Mouse (Mus musculus): ENCODE results near the gene Tshz2. TPM values are rescaled to one million over a fixed set of nuclear protein-coding genes. Genes with fewer than 3 reads are reported as not detected.
"Not testable (repeated sequence)": the region's sequence is repeated elsewhere in the genome, so short reads cannot be mapped to it uniquely, and the experiment has no call there.

Gene Tshz2
- total and polyA plus RNA-seq, 3 experiments = 16.3 to 50.9 (median 50.7) TPM

DNA sequence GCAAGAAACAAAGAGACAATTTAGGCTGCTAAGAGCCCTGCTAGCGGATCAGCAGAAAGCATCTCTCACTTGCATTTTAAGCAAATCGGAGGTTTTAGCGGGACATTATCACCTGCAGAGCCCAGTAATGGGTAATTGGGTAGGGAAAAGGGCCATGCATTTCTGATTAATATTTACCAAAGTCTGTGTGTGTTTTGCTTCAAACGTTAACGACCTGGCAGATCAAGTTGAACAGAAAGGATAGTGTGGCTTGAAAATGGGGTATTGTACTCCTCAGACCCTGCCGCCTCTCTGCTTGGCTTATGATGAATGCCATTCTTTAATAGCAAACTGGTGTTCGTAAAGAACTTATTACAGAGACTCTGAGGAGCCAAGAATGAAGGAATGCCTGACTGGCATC, 122.3 kb downstream of the Tshz2 start:
- no peak for DNase-seq

GRCm38 (mm10) chr2:169758120-169758519, 125.3 kb downstream of the Tshz2 start:
- no peak for DNase-seq

- no peak for DNase-seq
Observed at GRCm38 (mm10) chr2:169760117-169760516, 127.3 kb downstream of the Tshz2 start.

DNA sequence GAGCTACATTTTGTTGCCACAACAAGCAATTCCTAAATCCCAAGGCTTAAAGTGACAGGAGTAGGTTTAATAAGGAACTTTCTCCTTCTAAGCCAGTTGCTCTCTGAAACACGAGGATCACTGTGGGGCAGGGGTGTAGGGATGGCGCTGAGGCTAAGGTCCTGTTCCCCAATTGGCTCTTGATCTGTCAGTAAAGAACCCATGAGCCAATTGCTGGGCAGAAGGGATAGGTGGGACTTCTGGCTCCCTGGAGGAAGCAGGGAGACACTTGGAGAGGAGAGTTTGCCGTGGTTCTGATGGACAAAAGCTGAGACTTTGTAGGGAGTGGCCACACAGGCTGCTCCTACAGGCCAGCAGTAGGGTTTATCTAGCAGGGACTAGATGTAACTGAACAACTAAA, 128.9 kb downstream of the Tshz2 start:
- DNase-seq = no peak

DNA sequence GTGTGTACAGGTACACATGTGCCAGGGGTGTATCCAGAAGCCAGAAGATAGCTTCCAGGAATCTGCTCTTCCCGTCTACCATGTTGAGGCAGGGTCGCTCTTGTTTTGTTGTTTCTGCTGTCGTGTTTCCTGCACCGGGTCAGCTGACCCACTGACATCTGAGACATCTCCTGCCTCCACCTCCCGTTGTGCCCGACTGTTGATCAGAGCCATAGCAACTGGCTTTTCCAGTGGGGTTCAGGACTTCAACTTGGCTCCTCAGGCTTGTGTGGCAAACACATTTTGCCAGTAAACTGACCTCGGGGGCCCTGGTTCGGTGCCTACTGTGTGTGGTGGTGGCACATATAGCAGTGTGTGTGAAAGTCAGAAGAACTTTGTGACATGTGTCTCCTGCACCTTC, 129.5 kb downstream of the Tshz2 start:
- DNase-seq = no peak

DNA sequence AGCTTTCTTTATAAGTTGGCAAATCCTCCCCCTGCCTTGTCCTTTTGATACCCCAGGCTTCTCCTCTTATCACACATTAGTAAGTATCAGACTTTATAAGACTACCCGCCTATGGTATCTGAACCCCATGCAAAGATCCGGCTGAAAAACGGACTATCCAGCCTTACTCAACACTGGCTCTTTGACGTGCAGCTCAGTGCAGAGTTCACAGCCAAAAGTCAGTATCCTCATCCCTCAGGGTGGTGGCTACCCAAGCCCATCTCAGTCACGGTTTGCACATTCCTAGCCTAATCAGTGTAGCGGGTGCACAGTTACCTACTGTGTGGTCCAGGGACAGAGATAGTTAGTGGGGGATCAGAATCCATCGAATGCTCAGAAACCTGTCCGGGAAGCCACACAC, 130.9 kb downstream of the Tshz2 start:
- no peak for DNase-seq

DNA sequence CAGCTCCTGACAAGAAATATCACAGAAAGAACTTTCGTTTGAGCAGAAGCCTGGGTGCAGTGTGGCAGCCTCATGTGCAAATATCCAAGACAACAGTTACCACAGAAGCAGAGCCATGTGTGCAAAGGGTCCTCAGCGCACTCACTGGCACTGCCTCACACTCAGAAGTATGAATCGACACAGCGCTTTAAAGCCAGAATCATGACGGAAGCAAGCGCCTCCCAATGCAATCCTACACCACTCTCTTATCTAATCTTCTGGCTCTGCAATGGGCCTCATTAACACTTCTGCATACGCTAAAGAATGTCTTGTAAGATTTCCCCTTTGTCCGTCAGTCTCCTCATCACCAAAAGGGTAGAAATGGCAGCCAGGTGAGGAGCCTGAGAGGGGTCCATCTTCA, 133.4 kb downstream of the Tshz2 start:
- no peak for DNase-seq

- no peak for DNase-seq
Observed at GRCm38 (mm10) chr2:169767281-169767680, 134.5 kb downstream of the Tshz2 start.

DNA sequence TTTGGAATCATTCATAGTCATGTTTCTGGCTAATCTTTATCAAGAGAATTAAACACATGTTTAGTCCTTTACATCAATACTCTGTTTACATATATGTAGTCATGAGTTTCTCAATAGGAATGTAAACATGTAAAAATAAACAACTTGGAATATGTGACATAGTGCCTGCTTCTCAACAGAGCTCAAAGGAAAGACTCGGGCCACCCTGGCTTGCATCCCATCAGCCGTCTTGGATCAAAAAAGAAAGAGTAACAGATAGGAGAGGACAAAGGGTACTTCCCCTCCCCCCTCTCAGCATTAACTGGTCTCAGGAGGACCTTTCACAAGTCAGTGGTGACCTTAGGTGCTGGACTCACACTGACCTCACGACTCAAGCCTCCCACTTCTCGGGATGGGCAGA, 142.3 kb downstream of the Tshz2 start:
- DNase-seq = no peak

DNA sequence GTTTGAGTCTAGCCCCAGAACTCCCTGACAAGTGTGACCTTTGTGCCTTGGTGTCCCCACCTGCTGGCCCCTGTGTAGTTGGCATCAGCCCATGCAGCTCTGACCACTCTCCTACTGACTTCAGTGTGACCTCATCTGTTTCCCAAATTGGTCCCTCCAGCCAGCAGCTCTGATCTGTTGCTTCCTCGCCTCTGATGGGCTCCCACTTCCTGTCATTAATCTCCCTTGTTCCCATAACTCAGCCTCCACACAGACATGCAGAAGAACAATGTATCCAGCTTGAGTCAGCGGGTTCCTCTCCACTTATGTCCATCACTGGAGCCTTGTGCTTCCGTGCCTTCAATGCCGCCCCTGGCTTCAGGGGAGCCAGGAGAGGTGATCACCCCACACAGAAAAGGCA, 144.4 kb downstream of the Tshz2 start:
- DNase-seq = peak; percentile 57

- DNase-seq = peak; percentile 30
Observed at GRCm38 (mm10) chr2:169777764-169778163, 145.0 kb downstream of the Tshz2 start.

DNA sequence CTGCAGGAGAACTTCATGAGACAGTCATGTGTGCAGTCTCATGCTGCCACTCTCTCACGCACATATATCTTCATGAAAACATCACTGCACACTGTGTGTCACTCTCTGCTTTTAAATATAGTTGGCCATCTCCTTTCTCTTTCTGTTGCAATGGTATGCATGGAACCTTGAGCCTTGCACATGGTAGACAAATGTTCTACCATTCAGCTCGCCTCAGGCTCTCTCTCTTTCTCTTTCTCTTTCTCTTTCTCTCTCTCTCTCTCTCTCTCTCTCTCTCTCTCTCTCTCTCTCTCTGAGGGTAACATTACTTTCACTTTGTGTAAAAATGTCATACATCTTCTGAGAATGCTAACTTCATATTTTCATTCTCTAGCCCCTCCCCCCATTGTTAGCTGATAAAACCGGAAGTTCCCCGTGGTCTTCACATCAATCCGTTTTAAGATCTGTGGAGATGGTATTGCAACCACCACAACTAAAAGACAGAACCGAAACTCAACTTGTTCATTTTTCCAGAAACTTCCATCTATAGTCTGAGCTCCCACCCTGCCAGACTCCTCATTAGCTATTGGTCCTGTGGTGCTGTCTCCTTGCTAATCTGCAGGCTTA, 146.0 kb downstream of the Tshz2 start:
- DNase-seq = no peak

DNA sequence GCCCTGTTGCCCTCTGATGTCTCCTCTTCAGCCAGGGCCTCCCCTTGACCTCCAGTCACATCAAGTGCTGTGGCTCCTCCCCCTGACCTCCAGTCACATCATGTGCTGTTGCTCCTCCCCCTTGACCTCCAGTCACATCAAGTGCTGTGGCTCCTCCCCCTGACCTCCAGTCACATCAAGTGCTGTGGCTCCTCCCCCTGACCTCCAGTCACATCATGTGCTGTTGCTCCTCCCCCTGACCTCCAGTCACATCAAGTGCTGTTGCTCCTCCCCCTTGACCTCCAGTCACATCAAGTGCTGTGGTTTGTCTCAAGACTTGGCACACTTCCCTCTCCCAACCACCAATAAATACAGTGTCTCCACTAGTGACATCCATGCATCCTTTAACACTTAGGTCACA, 148.9 kb downstream of the Tshz2 start:
- DNase-seq = not testable (repeated sequence)

GRCm38 (mm10) chr2:169782874-169783680, 150.3 kb downstream of the Tshz2 start:
- peak; percentile 13 for DNase-seq

DNA sequence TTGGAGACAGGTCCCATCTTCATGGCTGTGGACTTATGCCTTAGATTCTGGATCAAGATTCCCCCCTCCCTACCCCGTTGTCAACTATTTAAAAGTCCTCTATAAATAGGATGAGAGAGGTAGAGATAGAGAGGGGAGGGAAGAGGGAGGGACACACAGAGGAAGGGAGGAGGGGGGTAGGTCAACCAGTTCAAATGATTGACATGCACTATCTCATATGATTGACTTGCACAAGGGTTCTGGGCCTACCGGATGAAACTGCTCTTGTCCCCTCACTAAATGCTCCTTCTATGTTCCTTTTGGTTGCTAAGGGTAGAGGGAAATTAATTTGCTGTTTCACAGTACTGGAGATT, 150.8 kb downstream of the Tshz2 start:
- no peak for DNase-seq

- DNase-seq = peak; percentile 38
Observed at GRCm38 (mm10) chr2:169787381-169787780, 154.6 kb downstream of the Tshz2 start.

DNA sequence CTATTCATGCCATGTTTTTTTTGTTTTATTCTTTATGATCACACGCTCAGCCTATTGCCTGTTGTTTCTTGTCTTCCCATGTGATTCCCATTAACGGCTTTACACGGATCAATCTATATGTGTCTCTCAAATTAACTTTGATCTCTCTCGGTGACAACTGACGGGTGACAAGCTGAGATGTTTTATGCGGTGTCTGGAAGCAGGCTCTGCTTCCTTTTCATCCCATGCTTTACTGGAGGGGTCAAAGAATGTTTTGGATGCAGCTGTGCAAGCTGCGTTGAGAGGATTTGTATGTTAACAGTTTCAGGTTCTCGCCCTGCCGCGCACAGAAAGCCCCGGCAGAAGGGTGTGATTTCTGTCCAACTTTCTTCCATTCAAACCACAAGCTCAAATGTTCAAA, 155.1 kb downstream of the Tshz2 start:
- DNase-seq = no peak

DNA sequence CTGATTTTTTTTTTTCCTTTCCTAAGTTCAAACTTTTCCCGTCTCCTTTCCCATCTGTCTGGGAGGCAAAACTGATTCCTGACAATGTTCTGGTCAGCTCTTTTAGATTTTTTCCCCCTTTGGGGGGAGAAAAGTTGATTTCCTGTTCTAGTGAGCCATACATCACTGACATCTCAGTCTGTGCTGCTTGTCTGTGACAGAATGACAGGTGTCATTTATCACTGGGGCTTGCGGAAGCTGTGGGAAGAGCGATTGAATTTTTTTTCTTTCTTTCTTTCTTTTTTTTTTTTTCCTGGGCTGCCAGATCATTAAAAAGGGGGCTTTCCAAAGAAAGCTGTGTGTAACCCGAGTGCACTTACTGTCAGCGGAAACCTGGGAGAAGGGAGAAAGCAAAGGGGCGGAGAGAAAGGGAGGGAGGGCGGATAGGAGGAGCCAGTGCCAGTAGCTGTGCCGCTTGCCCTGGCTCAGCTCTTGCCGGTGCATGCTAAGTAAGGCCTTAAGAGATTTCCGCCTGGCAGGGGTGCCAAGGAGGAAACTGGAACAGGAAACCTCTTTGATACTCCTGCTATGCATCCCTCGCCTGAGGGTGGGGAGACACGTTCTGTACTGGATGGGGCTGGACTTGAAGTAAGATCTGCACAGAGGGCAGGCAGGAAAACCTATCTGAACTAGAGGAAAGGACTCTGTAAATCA, 157.8 kb downstream of the Tshz2 start:
- peak; percentile 85 for DNase-seq

DNA sequence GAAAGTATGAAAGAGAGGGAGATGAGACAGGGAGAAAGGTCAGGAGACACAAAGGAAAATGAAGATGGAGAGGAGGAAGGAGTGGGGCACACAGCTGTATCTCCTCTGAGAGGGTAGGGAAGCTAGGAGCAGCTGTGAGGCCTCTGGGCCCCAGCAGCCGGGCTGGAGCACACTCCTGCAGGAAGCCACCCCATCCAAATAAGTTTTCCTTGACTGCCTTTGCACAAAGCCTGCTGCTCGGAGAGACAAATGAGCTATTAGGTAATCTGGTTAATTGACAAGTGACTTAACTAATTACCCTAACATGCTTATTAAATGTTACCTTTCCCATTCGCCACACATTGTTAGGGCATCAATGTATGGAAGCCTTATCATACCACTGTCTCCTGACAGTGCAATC, 159.9 kb downstream of the Tshz2 start:
- no peak for DNase-seq

DNA sequence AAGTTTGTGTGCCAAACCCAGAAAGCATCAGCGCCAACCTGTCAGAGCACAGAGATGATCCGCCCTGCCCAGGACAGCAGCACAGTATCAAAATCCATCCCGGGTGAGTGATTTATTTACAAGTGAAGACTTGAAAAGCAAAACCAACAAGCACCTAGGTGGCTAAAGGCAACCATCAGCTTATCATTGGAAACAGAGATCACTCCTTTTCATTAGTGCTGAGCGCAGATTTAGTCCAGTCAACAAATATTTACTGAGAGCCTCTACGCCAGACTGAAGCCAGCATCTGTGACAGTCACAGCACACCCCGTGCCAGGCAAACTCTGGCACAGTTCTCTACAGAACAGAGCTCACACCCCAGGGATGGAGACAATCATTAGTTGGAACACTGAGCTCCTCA, 169.4 kb downstream of the Tshz2 start:
- no peak for DNase-seq

DNA sequence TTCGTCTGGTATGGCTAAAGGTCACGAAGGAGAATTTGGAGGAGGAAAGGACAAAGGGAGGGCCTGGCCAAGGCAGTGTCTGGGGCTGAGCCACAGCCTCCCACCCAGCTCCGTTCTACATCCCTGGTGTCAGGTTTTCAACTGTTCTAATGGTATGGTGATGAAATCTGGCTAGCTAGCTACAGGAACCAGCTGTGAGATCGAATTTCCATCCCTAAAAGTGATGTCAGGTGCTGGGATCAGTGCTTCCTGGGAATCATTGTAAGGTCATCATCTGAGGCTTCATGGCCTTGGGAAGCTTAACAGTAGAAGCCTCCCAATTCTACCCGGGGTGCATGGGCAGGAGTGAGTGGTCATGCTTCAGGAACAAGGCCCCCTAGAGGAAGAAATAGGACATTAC, 171.6 kb downstream of the Tshz2 start:
- DNase-seq = no peak

DNA sequence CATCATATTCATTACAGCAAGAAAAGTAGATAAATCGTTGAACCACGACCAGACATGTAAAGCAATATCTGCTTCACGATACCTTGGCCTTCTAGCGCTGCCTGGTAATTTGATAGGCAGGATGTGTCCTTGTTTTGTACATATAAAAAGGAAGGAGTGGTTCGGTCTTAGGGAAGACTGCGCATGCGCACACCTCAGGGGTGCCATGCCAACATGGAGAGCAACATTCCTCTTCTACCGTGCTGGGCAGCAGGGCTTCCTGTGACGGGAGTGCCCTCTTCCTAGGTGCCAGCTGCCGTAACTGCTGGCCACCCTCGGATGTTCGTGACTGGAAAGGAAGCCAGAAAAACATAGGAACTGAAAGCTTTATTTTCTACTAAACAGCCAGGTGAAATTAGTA, 172.7 kb downstream of the Tshz2 start:
- no peak for DNase-seq

DNA sequence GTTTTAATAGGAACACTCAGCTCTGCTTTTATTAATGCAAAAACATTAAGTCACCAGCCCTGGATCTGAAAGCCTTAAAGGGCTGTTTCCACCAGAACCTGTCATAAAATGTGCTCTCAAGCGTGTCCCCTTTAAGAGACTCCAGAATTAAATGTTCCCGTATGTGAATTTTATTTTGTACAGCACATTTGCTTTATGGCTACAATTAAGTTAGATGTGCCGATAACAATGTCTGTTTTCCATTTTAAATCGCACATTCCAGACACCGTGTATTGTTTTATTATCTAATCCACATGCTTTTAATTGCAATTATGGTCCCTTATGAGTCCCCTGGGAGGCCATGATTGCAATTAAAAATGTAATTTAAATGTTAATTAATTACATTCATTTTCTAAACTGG, 178.8 kb downstream of the Tshz2 start:
- no peak for DNase-seq

Data from adrenal gland, adult 2 months (tissue).